Mouse (Mus musculus) neural tube, embryonic 14.5 days (tissue): ENCODE measurements around the gene Trim30b. TPM values are rescaled to one million over a fixed set of nuclear protein-coding genes. Genes with fewer than 3 reads are reported as not detected.
A peak's percentile ranks its signal among the peaks of the same experiment; 100 is the strongest.
"Not testable (repeated sequence)": the region's sequence is repeated elsewhere in the genome, so short reads cannot be mapped to it uniquely, and the experiment has no call there.

Experiments used
- ATAC-seq: fragments of 200-750 bp; cut with Nextera tagmentation; 2 replicates; pipeline ENCODE4 v1.8.0; 2017; ENCODE audit warnings: low read depth, mild to moderate bottlenecking, moderate TSS enrichment, moderate library complexity
- H3K27ac ChIP-seq: fragments of 300-500 bp; sonication (generic); 2 replicates; pipeline ENCODE4 v1.5.1; 2014; ENCODE audit warnings: low read depth, mild to moderate bottlenecking, control low read depth, low read length, moderate library complexity, mixed read lengths
- H3K27me3 ChIP-seq: fragments of 300-500 bp; sonication (generic); 2 replicates; pipeline ENCODE4 v1.6.1; 2014; ENCODE audit warnings: low read length; ENCODE audit not compliant: control insufficient read depth, insufficient read depth
- H3K36me3 ChIP-seq: fragments of 300-500 bp; sonication (generic); 2 replicates; pipeline ENCODE4 v1.6.1; 2014; ENCODE audit warnings: low read length, mixed read lengths; ENCODE audit not compliant: control insufficient read depth, insufficient read depth
- H3K4me1 ChIP-seq: fragments of 300-500 bp; sonication (generic); 2 replicates; pipeline ENCODE4 v1.6.1; 2014; ENCODE audit warnings: low read length; ENCODE audit not compliant: control insufficient read depth, insufficient read depth
- H3K4me2 ChIP-seq: fragments of 300-500 bp; sonication (generic); 2 replicates; pipeline ENCODE4 v1.6.1; 2014; ENCODE audit warnings: mild to moderate bottlenecking, low read depth, low read length, control low read depth
- H3K4me3 ChIP-seq: fragments of 300-500 bp; sonication (generic); 2 replicates; pipeline ENCODE4 v1.5.1; 2014; ENCODE audit warnings: low read depth, low read length, control low read depth, mixed read lengths
- H3K9ac ChIP-seq: fragments of 300-500 bp; sonication (generic); replicated peaks from 2 replicates; pipeline ENCODE4 v1.6.1; 2014; ENCODE audit warnings: low read depth, mild to moderate bottlenecking, control low read depth, low read length, mixed read lengths
- H3K9me3 ChIP-seq: fragments of 300-500 bp; sonication (generic); 2 replicates; pipeline ENCODE4 v1.6.1; 2016; ENCODE audit warnings: low read length; ENCODE audit not compliant: control insufficient read depth
- whole genome bisulfite sequencing: fragments of 180-500 bp; shearing (Covaris S2); extraction: QIAGEN DNeasy Blood & Tissue Kit; methylation state at CpG from one replicate; pipeline ENCODE4 v1.1.7; 2014; 5-methylcytosine and 5-hydroxymethylcytosine counted together
- polyA plus RNA-seq: library from polyadenylated mRNA; unstranded; fragments of >200 nt; fragmentation: Nextera tagmentation; extraction: Ambion mirVana; gene quantifications from 2 replicates; pipeline ENCODE4 v1.2.1, GENCODE M21; 2014

Gene Trim30b
- polyA plus RNA-seq, 1 experiment from 2014 or later, result not detected

DNA sequence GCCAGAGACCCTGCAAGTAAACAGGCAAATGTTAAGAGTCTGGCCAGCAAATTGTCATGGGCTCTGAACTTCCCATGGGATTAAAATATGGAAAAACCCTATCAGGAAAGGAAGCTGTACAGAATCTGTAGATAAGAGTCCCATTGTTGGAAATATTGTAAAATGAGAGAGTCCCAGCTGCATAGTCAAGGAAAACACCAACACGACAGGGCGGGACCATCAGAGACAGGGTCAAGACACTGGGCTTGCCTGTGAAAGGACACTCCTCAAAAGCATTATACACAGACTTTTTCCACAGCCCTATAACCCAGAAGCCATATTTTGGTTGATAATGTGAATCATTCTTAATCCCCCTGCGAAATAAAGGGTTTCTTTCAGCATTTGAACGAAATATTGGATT is 28.9 kb downstream of the Trim30b start:
- H3K27me3 ChIP-seq, H3K36me3 ChIP-seq, H3K9me3 ChIP-seq, H3K4me1 ChIP-seq, H3K27ac ChIP-seq, H3K9ac ChIP-seq, H3K4me2 ChIP-seq, H3K4me3 ChIP-seq, ATAC-seq: not testable (repeated sequence)
- WGBS, result 90% methylated on average over 2 of the region's 4 CpGs

DNA sequence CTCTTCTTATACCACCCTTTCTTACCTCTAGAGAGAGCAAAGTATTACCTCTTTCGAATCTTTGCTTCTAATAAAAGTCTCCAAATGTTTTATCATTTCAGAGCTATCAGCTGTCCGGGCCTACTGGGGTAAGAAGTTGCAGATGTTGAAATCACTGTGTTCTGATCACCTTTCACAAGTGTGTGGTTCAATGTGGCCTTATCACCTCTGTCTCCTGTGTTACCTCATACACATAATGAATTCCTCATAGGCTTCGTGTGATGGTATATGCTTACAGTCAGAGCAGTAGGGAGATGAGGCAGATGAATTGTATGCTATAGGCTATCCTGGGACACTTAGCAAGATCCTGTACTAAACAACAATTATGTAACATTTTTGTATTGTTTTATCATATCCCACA is 34.1 kb downstream of the Trim30b start:
- not testable (repeated sequence) for H3K9ac ChIP-seq, H3K4me1 ChIP-seq, H3K4me2 ChIP-seq, H3K27me3 ChIP-seq, H3K4me3 ChIP-seq, H3K9me3 ChIP-seq, H3K27ac ChIP-seq, H3K36me3 ChIP-seq, ATAC-seq
- WGBS, result 87% methylated on average over 3 of the region's 3 CpGs

DNA sequence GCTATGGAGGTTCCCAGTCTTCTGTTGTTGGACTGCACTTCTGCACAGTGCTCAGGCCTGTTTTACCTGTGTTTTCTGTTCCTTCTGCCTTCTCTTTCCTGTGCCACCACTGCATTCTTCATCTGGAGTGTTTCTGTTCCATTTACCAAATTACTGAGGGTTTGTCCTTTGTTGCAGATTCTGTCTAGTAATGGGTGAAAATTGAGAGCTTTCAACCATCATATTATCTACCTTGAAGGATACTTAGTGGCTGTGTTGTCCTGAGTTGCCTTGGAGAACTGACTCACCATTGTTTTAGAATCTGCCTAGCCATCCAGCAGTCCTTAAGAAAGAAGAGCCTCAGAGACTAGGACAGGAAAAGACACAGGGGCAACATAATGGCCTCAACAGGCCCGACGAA is 40.5 kb downstream of the Trim30b start, which contains the start of gene Trim34b:
TSS of gene Trim34b (plus strand) at position 301 of the 400 bp plus-strand sequence.
- not testable (repeated sequence) for H3K27me3 ChIP-seq, H3K9ac ChIP-seq, ATAC-seq, H3K27ac ChIP-seq, H3K9me3 ChIP-seq, H3K4me2 ChIP-seq, H3K4me3 ChIP-seq, H3K36me3 ChIP-seq, H3K4me1 ChIP-seq
- 96% methylated on average over 2 of the region's 2 CpGs for WGBS

DNA sequence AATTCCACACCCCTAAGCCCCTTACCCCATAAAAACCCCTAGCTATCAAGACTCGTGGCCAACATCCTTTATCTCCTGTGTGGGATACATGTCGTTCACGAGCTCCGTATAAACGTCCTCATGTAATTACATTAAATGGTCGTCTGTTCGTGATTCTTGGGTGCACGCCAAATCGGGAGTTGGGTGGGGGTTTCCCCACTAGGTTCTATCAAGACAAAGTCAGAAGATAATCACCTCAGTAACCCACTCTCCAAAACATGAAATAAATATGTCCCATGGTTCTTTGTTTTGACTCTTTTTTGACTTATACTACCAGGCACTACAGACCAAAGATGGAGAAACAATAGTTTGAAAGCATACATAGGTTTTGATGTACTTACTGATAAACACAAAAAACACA is 47.7 kb downstream of the Trim30b start:
- no peaks in the 10 kb centered on the region for H3K4me1 ChIP-seq
- H3K36me3 ChIP-seq, result no peaks in the 10 kb centered on the region
- no peak overlapping the region for H3K4me2 ChIP-seq
- WGBS, result 74% methylated on average over 9 of the region's 9 CpGs
- H3K9ac ChIP-seq, result no peak overlapping the region
- H3K27ac ChIP-seq, result no peak overlapping the region
- H3K9me3 ChIP-seq, result no peaks in the 10 kb centered on the region
- no peak overlapping the region for H3K4me3 ChIP-seq
- ATAC-seq, result no peak
- H3K27me3 ChIP-seq, result no peaks in the 10 kb centered on the region

DNA sequence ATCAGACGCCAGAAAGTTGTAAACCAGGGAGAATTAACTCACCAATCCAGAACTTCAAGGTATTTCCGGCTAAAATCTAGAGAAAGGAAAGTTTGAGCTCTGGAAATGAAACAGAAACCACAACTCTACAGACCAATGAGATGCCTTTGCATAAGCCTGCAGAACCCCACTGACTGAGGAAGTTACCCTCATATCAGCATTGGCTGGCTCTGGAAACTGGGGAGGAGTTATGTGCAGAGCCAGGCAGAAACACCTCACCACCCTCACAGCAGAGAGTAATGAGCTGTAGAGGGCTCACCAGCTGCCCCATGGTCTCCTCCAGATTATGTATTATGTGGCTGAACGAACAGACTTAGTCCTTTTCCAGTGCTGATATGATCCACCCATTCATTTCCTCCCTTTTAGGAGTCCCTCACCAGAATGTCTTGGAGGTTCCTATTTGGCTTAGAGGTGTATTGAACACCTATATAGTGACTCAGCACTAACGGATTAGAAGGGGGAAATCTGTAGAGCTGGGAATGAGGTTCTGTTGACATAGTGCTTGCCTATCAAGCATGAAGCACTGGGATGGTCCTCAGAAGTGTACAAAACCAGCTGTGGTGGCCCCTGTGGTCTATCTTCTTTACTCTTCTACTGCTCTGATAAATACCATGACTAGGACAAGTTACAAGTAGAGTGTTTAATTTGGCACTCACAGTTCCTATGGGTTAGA is 54.2 kb downstream of the Trim30b start, which contains the start of gene Trim12a:
TSS of gene Trim12a (minus strand) at position 98 of the 712 bp plus-strand sequence.
- WGBS, result 45% methylated on average over 4 of the region's 4 CpGs
- H3K9ac ChIP-seq, H3K36me3 ChIP-seq, H3K4me1 ChIP-seq, H3K27me3 ChIP-seq, ATAC-seq, H3K27ac ChIP-seq, H3K9me3 ChIP-seq: not testable (repeated sequence)
- peak within 1 kb of the TSS; percentile 15; the same call in 1 of the 2 replicates for H3K4me3 ChIP-seq
- peak within 1 kb of the TSS; percentile 20; the same call in 1 of the 2 replicates for H3K4me2 ChIP-seq

DNA sequence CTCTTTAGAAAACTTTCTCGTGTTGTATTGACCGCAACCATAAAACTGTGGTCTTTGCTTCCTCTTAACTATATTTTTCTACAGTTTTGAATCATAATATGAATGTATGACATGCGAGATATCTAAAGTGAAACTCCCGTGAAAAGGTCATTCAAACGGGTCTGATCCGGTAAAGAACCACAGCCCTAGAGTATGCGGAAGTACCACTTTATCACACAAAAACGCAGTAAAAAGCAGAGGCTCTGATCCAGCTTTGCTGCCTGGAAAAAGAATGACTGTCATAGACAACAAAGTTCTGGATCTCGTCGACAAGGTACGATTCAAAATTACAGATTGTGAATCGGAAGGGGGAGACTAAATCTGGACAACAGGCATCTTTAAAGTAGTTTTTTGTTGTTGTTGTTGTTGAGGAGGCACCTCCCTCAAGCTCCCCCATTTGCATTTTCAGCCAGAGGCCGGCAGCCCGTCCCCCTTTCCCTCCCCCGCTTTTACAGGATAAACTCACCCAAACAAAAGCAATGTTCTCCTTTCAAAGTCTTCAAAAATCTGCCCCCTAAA is 54.8 kb downstream of the Trim30b start:
- 17% methylated on average over 15 of the region's 15 CpGs for WGBS
- peak overlapping the region; percentile 15; the same call in 1 of the 2 replicates for H3K4me3 ChIP-seq

More for the DNA sequence above, 54.8 kb downstream of the Trim30b start:
- Histone ChIP-seq H3K27me3 (no peaks in the 10 kb centered on the region), H3K9ac (no peak overlapping the region), H3K36me3 (no peaks in the 10 kb centered on the region), H3K27ac (no peak overlapping the region), H3K9me3 (no peaks in the 10 kb centered on the region), H3K4me2 (peak overlapping the region; percentile 20; the same call in 1 of the 2 replicates), H3K4me1 (no peaks in the 10 kb centered on the region)
- ATAC-seq, result no peak

Other genes with a start within 250 kb of the Trim30b start
- not detected in 2 replicates for gene Ubqln5, start 240.1 kb downstream of the Trim30b start, polyA plus RNA-seq
- gene Olfr643, start 232.5 kb downstream of the Trim30b start, polyA plus RNA-seq, result not detected in 2 replicates
- gene Ubqln3, start 226.6 kb downstream of the Trim30b start, polyA plus RNA-seq, result not detected in 2 replicates
- not detected in 2 replicates for gene Ubqlnl, start 219.3 kb downstream of the Trim30b start, polyA plus RNA-seq
- not detected in 2 replicates for gene Olfm5, start 205.1 kb downstream of the Trim30b start, polyA plus RNA-seq
- gene Olfr648, start 186.5 kb downstream of the Trim30b start, polyA plus RNA-seq, result 0.37 and 0.78 TPM in 2 replicates
- not detected in 2 replicates for gene Olfr649, start 173.9 kb downstream of the Trim30b start, polyA plus RNA-seq
- gene Trim6, start 151.1 kb downstream of the Trim30b start, polyA plus RNA-seq, result 0.31 and 0.48 TPM in 2 replicates
- gene Trim34a, start 125.4 kb downstream of the Trim30b start, polyA plus RNA-seq, result 0.60 and 0.73 TPM in 2 replicates
- gene Trim5, start 81.8 kb downstream of the Trim30b start, polyA plus RNA-seq, result 0.07 and 0.10 TPM in 2 replicates
- 1.6 and 2.5 TPM in 2 replicates for gene Trim12a, start 54.4 kb downstream of the Trim30b start, polyA plus RNA-seq
- gene Trim34b, start 40.4 kb downstream of the Trim30b start, polyA plus RNA-seq, result not detected in 2 replicates
- 0.66 and 0.88 TPM in 2 replicates for gene Trim12c, start 16.5 kb downstream of the Trim30b start, polyA plus RNA-seq
- 0.26 TPM in 1 of 2 replicates, not detected in the other for gene Trim30c, start 31.0 kb upstream of the Trim30b start, polyA plus RNA-seq
- gene Trim30a, start 95.3 kb upstream of the Trim30b start, polyA plus RNA-seq, result 0.15 and 1.1 TPM in 2 replicates
- gene Trim30d, start 138.0 kb upstream of the Trim30b start, polyA plus RNA-seq, result 0.21 and 0.24 TPM in 2 replicates
- 0.16 TPM in 1 of 2 replicates, not detected in the other for gene Olfr651, start 180.2 kb upstream of the Trim30b start, polyA plus RNA-seq
- gene Olfr652, start 191.0 kb upstream of the Trim30b start, polyA plus RNA-seq, result 0.11 TPM in 1 of 2 replicates, not detected in the other
- gene Olfr653, start 207.4 kb upstream of the Trim30b start, polyA plus RNA-seq, result not detected in 2 replicates
- gene Olfr654, start 217.1 kb upstream of the Trim30b start, polyA plus RNA-seq, result not detected in 2 replicates
- gene Olfr655, start 231.9 kb upstream of the Trim30b start, polyA plus RNA-seq, result 0.27 TPM in 1 of 2 replicates, not detected in the other
- gene Olfr656, start 244.1 kb upstream of the Trim30b start, polyA plus RNA-seq, result not detected in 2 replicates